In the genomic region with DNA sequence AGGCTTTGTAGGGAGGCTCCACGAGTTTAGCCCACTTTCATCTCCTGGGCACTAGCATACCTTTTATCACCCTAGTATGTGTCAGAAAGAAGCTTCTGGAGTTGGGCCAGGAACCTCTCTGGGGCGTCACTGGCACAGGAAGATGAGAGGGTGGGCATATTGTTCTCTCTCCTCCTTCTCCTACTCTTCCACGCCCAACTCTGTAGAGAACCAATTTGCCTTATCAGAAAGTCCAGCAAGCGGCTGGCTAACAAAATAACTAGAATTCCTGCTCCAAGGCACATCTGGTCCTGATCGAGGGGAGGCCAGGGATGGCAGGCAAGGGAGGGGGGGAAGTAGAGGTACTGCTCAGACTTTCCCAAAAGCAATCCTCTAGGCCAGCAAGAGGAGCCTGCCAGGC, we compare ENCODE assay signal across 17 mouse cellular contexts. TPM values are rescaled to one million over a fixed set of nuclear protein-coding genes. Genes with fewer than 3 reads are reported as not detected.
DNase-seq lines count a peak whose midpoint lies in the region; ATAC-seq and TF ChIP-seq lines count a peak whose summit lies in the region.
"Had no signal": no experiment of that assay in that cellular context is flagged by ENCODE, and none has a peak within 500 bp of the region (broad histone marks: within the 10 kb centered on the region; RNA-seq: fewer than 3 reads in every experiment).

No protein-coding gene starts in this region.

- no peak overlapping the region for H3K9ac ChIP-seq in forebrain, embryonic 11.5 days (ENCODE audit: low read length)
- no peak overlapping the region for H3K9ac ChIP-seq in forebrain, embryonic 14.5 days (ENCODE audit: low read length)
- H3K9ac ChIP-seq in liver, embryonic 12.5 days: no peak overlapping the region
- H3K9ac ChIP-seq in embryonic facial prominence, embryonic 14.5 days (ENCODE audit: low read depth, low read length): no peak overlapping the region
- no peak overlapping the region for H3K9ac ChIP-seq in liver, postnatal 0 days (replicated peaks)
- H3K9ac ChIP-seq: forebrain, embryonic 15.5 days; hindbrain, embryonic 12.5 days; intestine, embryonic 15.5 days; neural tube, embryonic 12.5 days had no signal

- DNase-seq in forebrain, embryonic 11.5 days (ENCODE audit: low spot score): peak; percentile 42
- no peak for DNase-seq in forebrain, embryonic 14.5 days (ENCODE audit: low spot score)
- DNase-seq in liver: no peak
- no peak for DNase-seq in embryonic facial prominence, embryonic 14.5 days (ENCODE audit: low spot score)
- no peak for DNase-seq in liver, postnatal 0 days
- DNase-seq in cerebellum, adult 11-12 months: no peak
- no peak for DNase-seq in cerebellum, adult 9-10 months
- DNase-seq: adrenal gland, adult 2 months; cerebellum, adult 9-11 months had no signal

- no peak for ATAC-seq in forebrain, embryonic 11.5 days (replicated peaks; ENCODE audit: low FRiP score)
- ATAC-seq in forebrain, embryonic 14.5 days: no peak
- peak; percentile 14; the same call in 1 of the 2 replicates for ATAC-seq in liver, embryonic 12.5 days
- ATAC-seq in embryonic facial prominence, embryonic 14.5 days (ENCODE audit: low read depth): no peak
- ATAC-seq in liver, postnatal 0 days: peak; percentile 45
- ATAC-seq: forebrain, embryonic 15.5 days; intestine, embryonic 15.5 days had no signal

- no peaks in the 10 kb centered on the region for H3K4me1 ChIP-seq in forebrain, embryonic 11.5 days (replicated peaks; ENCODE audit: control insufficient read depth, insufficient read depth, low read length)
- H3K4me1 ChIP-seq in forebrain, embryonic 14.5 days (ENCODE audit: control insufficient read depth, insufficient read depth, low read length): no peaks in the 10 kb centered on the region
- peaks cover 9% of the 10 kb centered on the region for H3K4me1 ChIP-seq in liver, embryonic 12.5 days
- H3K4me1 ChIP-seq in embryonic facial prominence, embryonic 14.5 days (ENCODE audit: control insufficient read depth, insufficient read depth, low read length): peaks cover 16% of the 10 kb centered on the region
- no peaks in the 10 kb centered on the region for H3K4me1 ChIP-seq in liver, postnatal 0 days (ENCODE audit: insufficient read depth)
- H3K4me1 ChIP-seq: forebrain, embryonic 15.5 days; neural tube, embryonic 12.5 days had no signal

- TF ChIP-seq EP300 in liver, postnatal 0 days (IDR thresholded peaks at IDR 0.05; ENCODE audit: low read depth): peak; percentile 11; the same call in 1 of the 2 replicates

- WGBS in forebrain, embryonic 11.5 days: 56% methylated on average over 5 of the region's 5 CpGs
- 55% methylated on average over 5 of the region's 5 CpGs for WGBS in forebrain, embryonic 14.5 days
- 23% methylated on average over 5 of the region's 5 CpGs for WGBS in liver, embryonic 12.5 days (ENCODE audit: insufficient replicate concordance)
- WGBS in embryonic facial prominence, embryonic 14.5 days: 17% methylated on average over 4 of the region's 5 CpGs
- WGBS in liver, postnatal 0 days (ENCODE audit: insufficient replicate concordance): 46% methylated on average over 5 of the region's 5 CpGs

- no peak overlapping the region for H3K27ac ChIP-seq in forebrain, embryonic 11.5 days (ENCODE audit: low read depth, low read length)
- no peak overlapping the region for H3K27ac ChIP-seq in forebrain, embryonic 14.5 days (ENCODE audit: low read depth, low read length)
- H3K27ac ChIP-seq in liver, embryonic 12.5 days: no peak overlapping the region
- peak overlapping the region; percentile 52; the same call in 1 of the 2 replicates for H3K27ac ChIP-seq in embryonic facial prominence, embryonic 14.5 days (replicated peaks; ENCODE audit: low read depth, low read length)
- H3K27ac ChIP-seq in liver, postnatal 0 days (ENCODE audit: low read depth): no peak overlapping the region
- H3K27ac ChIP-seq: forebrain, embryonic 15.5 days; hindbrain, embryonic 12.5 days; intestine, embryonic 15.5 days; macrophage; neural tube, embryonic 12.5 days had no signal

- TF ChIP-seq CTCF in liver, postnatal 0 days (IDR thresholded peaks at IDR 0.05; ENCODE audit: low read depth): no peak

- H3K9me3 ChIP-seq in forebrain, embryonic 11.5 days (ENCODE audit: control insufficient read depth, low read length): no peaks in the 10 kb centered on the region
- H3K9me3 ChIP-seq in forebrain, embryonic 14.5 days (replicated peaks; ENCODE audit: control insufficient read depth, low read length): peaks cover 4% of the 10 kb centered on the region; the same call in 1 of the 2 replicates
- no peaks in the 10 kb centered on the region for H3K9me3 ChIP-seq in liver, embryonic 12.5 days (replicated peaks)
- H3K9me3 ChIP-seq in embryonic facial prominence, embryonic 14.5 days (ENCODE audit: control insufficient read depth, low read length): 0 out of 2 replicates have a peak, but pooled peaks cover 4% of the 10 kb centered on the region
- no peaks in the 10 kb centered on the region for H3K9me3 ChIP-seq in liver, postnatal 0 days (ENCODE audit: low read length)
- H3K9me3 ChIP-seq: forebrain, embryonic 15.5 days; hindbrain, embryonic 12.5 days; intestine, embryonic 15.5 days; neural tube, embryonic 12.5 days had no signal

- H3K27me3 ChIP-seq in forebrain, embryonic 11.5 days (ENCODE audit: control insufficient read depth, insufficient read depth, low read length): no peaks in the 10 kb centered on the region
- no peaks in the 10 kb centered on the region for H3K27me3 ChIP-seq in forebrain, embryonic 14.5 days (replicated peaks; ENCODE audit: control insufficient read depth, insufficient read depth, low read length)
- H3K27me3 ChIP-seq in liver, embryonic 12.5 days (replicated peaks): peaks cover 23% of the 10 kb centered on the region; the same call in 1 of the 2 replicates
- no peaks in the 10 kb centered on the region for H3K27me3 ChIP-seq in embryonic facial prominence, embryonic 14.5 days (replicated peaks; ENCODE audit: control insufficient read depth, insufficient read depth, low read length)
- no peaks in the 10 kb centered on the region for H3K27me3 ChIP-seq in liver, postnatal 0 days (ENCODE audit: insufficient read depth, low read length)
- H3K27me3 ChIP-seq: forebrain, embryonic 15.5 days; hindbrain, embryonic 12.5 days; intestine, embryonic 15.5 days; neural tube, embryonic 12.5 days had no signal

- H3K4me2 ChIP-seq in forebrain, embryonic 11.5 days (ENCODE audit: low read depth, low read length, severe bottlenecking): no peak overlapping the region
- no peak overlapping the region for H3K4me2 ChIP-seq in forebrain, embryonic 14.5 days (ENCODE audit: low read length)
- no peak overlapping the region for H3K4me2 ChIP-seq in liver, embryonic 12.5 days
- no peak overlapping the region for H3K4me2 ChIP-seq in embryonic facial prominence, embryonic 14.5 days (ENCODE audit: low read depth, low read length)
- no peak overlapping the region for H3K4me2 ChIP-seq in liver, postnatal 0 days (ENCODE audit: low read depth, low read length)
- H3K4me2 ChIP-seq: forebrain, embryonic 15.5 days; hindbrain, embryonic 12.5 days; intestine, embryonic 15.5 days; neural tube, embryonic 12.5 days had no signal

- no peaks in the 10 kb centered on the region for H3K36me3 ChIP-seq in forebrain, embryonic 11.5 days (ENCODE audit: control insufficient read depth, insufficient read depth, low read length)
- H3K36me3 ChIP-seq in forebrain, embryonic 14.5 days (ENCODE audit: control insufficient read depth, insufficient read depth, low read length): no peaks in the 10 kb centered on the region
- no peaks in the 10 kb centered on the region for H3K36me3 ChIP-seq in liver, embryonic 12.5 days
- no peaks in the 10 kb centered on the region for H3K36me3 ChIP-seq in embryonic facial prominence, embryonic 14.5 days (ENCODE audit: control insufficient read depth, insufficient read depth, low read length)
- no peaks in the 10 kb centered on the region for H3K36me3 ChIP-seq in liver, postnatal 0 days (replicated peaks; ENCODE audit: insufficient read depth, low read length)
- H3K36me3 ChIP-seq: forebrain, embryonic 15.5 days; hindbrain, embryonic 12.5 days; intestine, embryonic 15.5 days; neural tube, embryonic 12.5 days had no signal

- H3K4me3 ChIP-seq in forebrain, embryonic 11.5 days (ENCODE audit: low read depth, low read length): no peak overlapping the region
- no peak overlapping the region for H3K4me3 ChIP-seq in forebrain, embryonic 14.5 days (ENCODE audit: low read depth, low read length)
- H3K4me3 ChIP-seq in liver, embryonic 12.5 days: no peak overlapping the region
- H3K4me3 ChIP-seq in embryonic facial prominence, embryonic 14.5 days (ENCODE audit: low read depth, low read length): no peak overlapping the region
- H3K4me3 ChIP-seq in liver, postnatal 0 days (ENCODE audit: low read depth, low read length): no peak overlapping the region
- H3K4me3 ChIP-seq: forebrain, embryonic 15.5 days; hindbrain, embryonic 12.5 days; intestine, embryonic 15.5 days; neural tube, embryonic 12.5 days had no signal

RNA-seq across cellular contexts. Expression of a gene that starts 21.6 kb away (rescaled TPM):
- polyA plus RNA-seq in forebrain, embryonic 11.5 days (2014; fragmentation: Nextera tagmentation; extraction: Ambion mirVana): 121 and 141 TPM in 2 replicates
- polyA plus RNA-seq in forebrain, embryonic 14.5 days (2014; fragmentation: Nextera tagmentation; extraction: Ambion mirVana): 74.0 and 89.8 TPM in 2 replicates
- 354 and 377 TPM in 2 replicates for polyA plus RNA-seq in liver, embryonic 12.5 days (2016; fragmentation: Nextera tagmentation; extraction: Ambion mirVana)
- polyA plus RNA-seq in embryonic facial prominence, embryonic 14.5 days (2014; fragmentation: Nextera tagmentation; extraction: Ambion mirVana): 1,478 and 1,518 TPM in 2 replicates
- polyA plus RNA-seq in liver, postnatal 0 days (2015; fragmentation: Nextera tagmentation; extraction: Ambion mirVana): 1,534 and 1,664 TPM in 2 replicates

RNA-seq across cellular contexts. Expression of a gene that starts 24.7 kb away (rescaled TPM):
- polyA plus RNA-seq in forebrain, embryonic 11.5 days (2014; fragmentation: Nextera tagmentation; extraction: Ambion mirVana): not detected in 2 replicates
- polyA plus RNA-seq in forebrain, embryonic 14.5 days (2014; fragmentation: Nextera tagmentation; extraction: Ambion mirVana): not detected in 2 replicates
- polyA plus RNA-seq in liver, embryonic 12.5 days (2016; fragmentation: Nextera tagmentation; extraction: Ambion mirVana): not detected in 2 replicates
- 0.55 and 0.63 TPM in 2 replicates for polyA plus RNA-seq in embryonic facial prominence, embryonic 14.5 days (2014; fragmentation: Nextera tagmentation; extraction: Ambion mirVana)
- polyA plus RNA-seq in liver, postnatal 0 days (2015; fragmentation: Nextera tagmentation; extraction: Ambion mirVana): 0.04 TPM in 1 of 2 replicates, not detected in the other
- polyA plus RNA-seq: adrenal gland, adult 2 months; hindbrain, embryonic 12.5 days; macrophage; midbrain, postnatal 0 days; neural tube, embryonic 12.5 days; urinary bladder, adult 2 months had no signal

Comparison
In these comparisons a context has a peak if more than half of its experiments do, and no peak if none do; other contexts are left out.
1. ATAC-seq: peak in liver, embryonic 12.5 days (single experiment) and liver, postnatal 0 days (single experiment); none in forebrain, embryonic 11.5 days (single experiment), forebrain, embryonic 14.5 days (single experiment) and embryonic facial prominence, embryonic 14.5 days (single experiment).